Mouse (Mus musculus) embryonic facial prominence, embryonic 14.5 days (tissue): Measurements from ENCODE around the gene Dbnl. TPM values are rescaled to one million over a fixed set of nuclear protein-coding genes. Genes with fewer than 3 reads are reported as not detected.
A peak's percentile ranks its signal among the peaks of the same experiment; 100 is the strongest.

ENCODE experiments used
- ATAC-seq: fragments of 200-750 bp; cut with Nextera tagmentation; 2 replicates; pipeline ENCODE4 v1.8.0; 2017; ENCODE audit warnings: low read depth, moderate number of reproducible peaks, moderate TSS enrichment
- DNase-seq: peaks from one replicate; pipeline ENCODE4 v3.0.0-alpha.2; 2015; ENCODE audit warnings: low spot score
- H3K27ac ChIP-seq: fragments of 300-500 bp; sonication (generic); replicated peaks from 2 replicates; pipeline ENCODE4 v1.5.1; 2014; ENCODE audit warnings: low read depth, mild to moderate bottlenecking, low read length, moderate library complexity
- H3K27me3 ChIP-seq: fragments of 300-500 bp; sonication (generic); replicated peaks from 2 replicates; pipeline ENCODE4 v1.6.1; 2014; ENCODE audit warnings: low read length; ENCODE audit not compliant: control insufficient read depth, insufficient read depth
- H3K36me3 ChIP-seq: fragments of 300-500 bp; sonication (generic); 2 replicates; pipeline ENCODE4 v1.6.1; 2014; ENCODE audit warnings: low read length, mixed read lengths; ENCODE audit not compliant: control insufficient read depth, insufficient read depth
- H3K4me1 ChIP-seq: fragments of 300-500 bp; sonication (generic); 2 replicates; pipeline ENCODE4 v1.6.1; 2014; ENCODE audit warnings: antibody characterized with exemption, low read length; ENCODE audit not compliant: control insufficient read depth, insufficient read depth
- H3K4me2 ChIP-seq: fragments of 300-500 bp; sonication (generic); 2 replicates; pipeline ENCODE4 v1.6.1; 2014; ENCODE audit warnings: low read depth, mild to moderate bottlenecking, low read length, moderate library complexity, mixed read lengths
- H3K4me3 ChIP-seq: fragments of 300-500 bp; sonication (generic); 2 replicates; pipeline ENCODE4 v1.5.1; 2014; ENCODE audit warnings: low read depth, mild to moderate bottlenecking, low read length
- H3K9ac ChIP-seq: fragments of 300-500 bp; sonication (generic); 2 replicates; pipeline ENCODE4 v1.6.1; 2014; ENCODE audit warnings: low read depth, mild to moderate bottlenecking, low read length, moderate library complexity, mixed read lengths
- H3K9me3 ChIP-seq: fragments of 300-500 bp; sonication (generic); 2 replicates; pipeline ENCODE4 v1.6.1; 2016; ENCODE audit warnings: low read length; ENCODE audit not compliant: control insufficient read depth
- WGBS: fragments of 180-500 bp; shearing (Covaris S2); extraction: QIAGEN DNeasy Blood & Tissue Kit; methylation state at CpG from one replicate; pipeline ENCODE4 v1.1.7; 2014; 5-methylcytosine and 5-hydroxymethylcytosine counted together
- polyA plus RNA-seq: library from polyadenylated mRNA; unstranded; fragments of >200 nt; fragmentation: Nextera tagmentation; extraction: Ambion mirVana; gene quantifications from 2 replicates; pipeline ENCODE4 v1.2.1, GENCODE M21; 2014

Dbnl gene
- polyA plus RNA-seq, 1 experiment from 2014 or later, result 82.5 TPM

- DNase-seq (no peak), ATAC-seq (no peak; the same call in 1 of the 2 replicates)
- Histone ChIP-seq H3K27me3 (no peaks in the 10 kb centered on the region), H3K4me3 (peak overlapping the region; percentile 88), H3K4me2 (peak overlapping the region; percentile 89), H3K4me1 (peaks cover 21% of the 10 kb centered on the region), H3K27ac (peak overlapping the region; percentile 94), H3K36me3 (peaks cover 27% of the 10 kb centered on the region), H3K9me3 (no peaks in the 10 kb centered on the region), H3K9ac (peak overlapping the region; percentile 85)
- WGBS, result 66% methylated on average over 6 of the region's 6 CpGs
These were observed 924 bp downstream of the Dbnl start for GRCm38 (mm10) chr11:5789071-5789753.

GRCm38 (mm10) chr11:5789754-5790333 is 1.6 kb downstream of the Dbnl start:
- Histone ChIP-seq H3K36me3 (peaks cover 34% of the 10 kb centered on the region), H3K9ac (0 out of 2 replicates have a peak overlapping the region, but pooled peaks have one; percentile 85), H3K4me2 (peak overlapping the region; percentile 89), H3K9me3 (no peaks in the 10 kb centered on the region), H3K27ac (no peak overlapping the region), H3K27me3 (no peaks in the 10 kb centered on the region), H3K4me3 (peak overlapping the region; percentile 88), H3K4me1 (peaks cover 21% of the 10 kb centered on the region)
- 73% methylated on average over 3 of the region's 3 CpGs for WGBS
- DNase-seq (no peak), ATAC-seq (no peak)

- H3K36me3 ChIP-seq, result peaks cover 39% of the 10 kb centered on the region
- peaks cover 21% of the 10 kb centered on the region for H3K4me1 ChIP-seq
- ATAC-seq (no peak), DNase-seq (no peak)
- H3K27me3 ChIP-seq, result no peaks in the 10 kb centered on the region
- no peak overlapping the region for H3K4me2 ChIP-seq
- H3K9ac ChIP-seq, result no peak overlapping the region
- H3K27ac ChIP-seq, result no peak overlapping the region
- WGBS, result 90% methylated on average over 1 of the region's 1 CpGs
- no peaks in the 10 kb centered on the region for H3K9me3 ChIP-seq
- H3K4me3 ChIP-seq, result no peak overlapping the region
These were observed 2.1 kb downstream of the Dbnl start for GRCm38 (mm10) chr11:5790431-5790830.

- Histone ChIP-seq H3K4me3 (no peak overlapping the region), H3K4me1 (no peaks in the 10 kb centered on the region), H3K9me3 (no peaks in the 10 kb centered on the region), H3K27me3 (no peaks in the 10 kb centered on the region), H3K9ac (no peak overlapping the region), H3K36me3 (peaks cover 86% of the 10 kb centered on the region), H3K27ac (no peak overlapping the region), H3K4me2 (no peak overlapping the region)
- no peak for ATAC-seq
- DNase-seq, result no peak
- WGBS, result 94% methylated on average over 9 of the region's 9 CpGs
These were observed 7.0 kb downstream of the Dbnl start for GRCm38 (mm10) chr11:5795290-5795689.

GRCm38 (mm10) chr11:5795706-5796105 is 7.4 kb downstream of the Dbnl start:
- ATAC-seq (no peak), DNase-seq (no peak)
- Histone ChIP-seq H3K4me3 (no peak overlapping the region), H3K27me3 (no peaks in the 10 kb centered on the region), H3K4me2 (no peak overlapping the region), H3K9me3 (no peaks in the 10 kb centered on the region), H3K27ac (no peak overlapping the region), H3K4me1 (no peaks in the 10 kb centered on the region), H3K36me3 (peaks cover 90% of the 10 kb centered on the region), H3K9ac (no peak overlapping the region)
- WGBS, result 89% methylated on average over 7 of the region's 7 CpGs

GRCm38 (mm10) chr11:5796939-5797338 is 8.7 kb downstream of the Dbnl start:
- WGBS, result 83% methylated on average over 15 of the region's 15 CpGs
- Histone ChIP-seq H3K27ac (no peak overlapping the region), H3K36me3 (peaks cover 90% of the 10 kb centered on the region), H3K27me3 (no peaks in the 10 kb centered on the region), H3K9me3 (no peaks in the 10 kb centered on the region), H3K4me1 (no peaks in the 10 kb centered on the region), H3K4me3 (no peak overlapping the region), H3K9ac (no peak overlapping the region), H3K4me2 (no peak overlapping the region)
- no peak for DNase-seq
- no peak for ATAC-seq

GRCm38 (mm10) chr11:5797371-5797770 is 9.1 kb downstream of the Dbnl start:
- ATAC-seq, result no peak
- Histone ChIP-seq H3K36me3 (peaks cover 86% of the 10 kb centered on the region), H3K27ac (no peak overlapping the region), H3K4me1 (no peaks in the 10 kb centered on the region), H3K9me3 (no peaks in the 10 kb centered on the region), H3K4me3 (no peak overlapping the region), H3K27me3 (no peaks in the 10 kb centered on the region), H3K4me2 (no peak overlapping the region), H3K9ac (no peak overlapping the region)
- DNase-seq, result no peak
- WGBS, result 64% methylated on average over 11 of the region's 11 CpGs

- H3K27ac ChIP-seq, result no peak overlapping the region
- no peak overlapping the region for H3K4me3 ChIP-seq
- peaks cover 80% of the 10 kb centered on the region for H3K36me3 ChIP-seq
- H3K27me3 ChIP-seq, result no peaks in the 10 kb centered on the region
- no peaks in the 10 kb centered on the region for H3K9me3 ChIP-seq
- WGBS, result 84% methylated on average over 5 of the region's 5 CpGs
- no peak overlapping the region for H3K9ac ChIP-seq
- 0 out of 2 replicates have a peak, but pooled peaks cover 1% of the 10 kb centered on the region for H3K4me1 ChIP-seq
- ATAC-seq, result no peak
- no peak overlapping the region for H3K4me2 ChIP-seq
- no peak for DNase-seq
These were observed 9.6 kb downstream of the Dbnl start for GRCm38 (mm10) chr11:5797928-5798327.
